Mouse (Mus musculus) hindbrain, embryonic 10.5 days (tissue): ENCODE results near the gene Cep164. TPM values are rescaled to one million over a fixed set of nuclear protein-coding genes. Genes with fewer than 3 reads are reported as not detected.

Experiments
- DNase-seq: peaks from one replicate; pipeline ENCODE4 v3.0.0-alpha.2; 2017; ENCODE audit warnings: low spot score
- H3K27ac ChIP-seq: fragments of 300-500 bp; sonication (generic); 2 replicates; pipeline ENCODE4 v1.5.1; 2016; ENCODE audit warnings: mild to moderate bottlenecking, moderate library complexity
- H3K27me3 ChIP-seq: fragments of 300-500 bp; sonication (generic); 2 replicates; pipeline ENCODE4 v1.6.1; 2016; ENCODE audit warnings: mild to moderate bottlenecking; ENCODE audit not compliant: poor library complexity, insufficient read depth, severe bottlenecking
- H3K36me3 ChIP-seq: fragments of 300-500 bp; sonication (generic); 2 replicates; pipeline ENCODE4 v1.6.1; 2016; ENCODE audit warnings: mild to moderate bottlenecking, moderate library complexity
- H3K4me1 ChIP-seq: fragments of 300-500 bp; sonication (generic); replicated peaks from 2 replicates; pipeline ENCODE4 v1.6.1; 2016; ENCODE audit warnings: mild to moderate bottlenecking
- H3K4me3 ChIP-seq: fragments of 300-500 bp; sonication (generic); 2 replicates; pipeline ENCODE4 v1.5.1; 2016; ENCODE audit warnings: mild to moderate bottlenecking, moderate library complexity
- H3K9me3 ChIP-seq: fragments of 300-500 bp; sonication (generic); 2 replicates; pipeline ENCODE4 v1.6.1; 2016; ENCODE audit warnings: mild to moderate bottlenecking, moderate library complexity
- WGBS: fragments of 180-500 bp; shearing (Covaris S2); methylation state at CpG from one replicate; pipeline ENCODE4 v1.1.7; 2016; 5-methylcytosine and 5-hydroxymethylcytosine counted together
- polyA plus RNA-seq: library from polyadenylated mRNA; unstranded; fragments of >200 nt; fragmentation: Nextera tagmentation; extraction: Ambion mirVana; gene quantifications from 2 replicates; pipeline ENCODE4 v1.2.1, GENCODE M21; 2016

Cep164 gene
- polyA plus RNA-seq, 1 experiment from 2014 or later = 16.0 TPM

DNA sequence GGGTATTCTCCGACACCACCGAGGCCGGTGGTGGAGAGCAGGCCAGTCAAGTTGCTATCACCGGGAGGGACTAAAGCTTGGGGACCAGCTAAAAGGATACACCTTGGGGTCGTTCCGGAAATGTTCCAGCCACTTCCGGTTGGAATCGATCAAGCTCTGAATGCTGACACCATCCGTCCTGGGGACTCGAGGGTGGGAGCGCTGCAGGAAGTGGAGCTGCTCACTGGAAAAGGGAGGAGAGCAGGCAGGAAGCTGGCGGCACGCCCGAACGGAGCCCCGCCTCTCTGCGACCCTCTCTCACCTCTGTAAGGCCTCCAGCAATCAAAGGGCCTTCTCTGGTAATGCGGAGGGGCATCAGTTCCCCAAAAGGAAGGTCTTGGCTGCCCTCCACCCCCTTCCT is 60.1 kb downstream of the Cep164 start:
- H3K27me3 ChIP-seq = no peaks in the 10 kb centered on the region
- H3K4me1 ChIP-seq = 0 out of 2 replicates have a peak, but pooled peaks cover 6% of the 10 kb centered on the region
- no peak for DNase-seq
- H3K9me3 ChIP-seq = no peaks in the 10 kb centered on the region
- no peak overlapping the region for H3K27ac ChIP-seq
- H3K4me3 ChIP-seq = no peak overlapping the region
- H3K36me3 ChIP-seq = peaks cover 56% of the 10 kb centered on the region
- WGBS = 85% methylated on average over 18 of the region's 18 CpGs

DNA sequence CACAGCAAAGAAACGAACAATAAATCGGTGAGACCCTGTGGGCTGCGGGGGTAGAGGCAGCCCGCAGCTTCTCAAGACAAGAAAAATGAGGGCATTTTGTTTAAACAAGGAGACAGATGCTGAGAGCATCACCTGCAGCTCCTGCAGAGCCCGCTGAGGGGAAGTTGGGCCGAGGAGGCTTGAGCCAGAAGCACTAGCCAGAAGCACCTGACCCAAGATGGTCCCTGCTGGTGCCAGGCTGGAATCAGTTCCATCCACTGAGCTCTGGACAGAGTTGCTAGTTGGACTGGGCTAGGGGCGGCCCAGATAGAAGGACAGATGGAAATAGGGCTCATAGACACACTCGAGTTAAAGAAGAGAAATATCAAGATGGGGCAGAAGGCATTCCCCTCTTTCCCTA is 61.3 kb downstream of the Cep164 start:
- no peak overlapping the region for H3K4me3 ChIP-seq
- H3K4me1 ChIP-seq = 0 out of 2 replicates have a peak, but pooled peaks cover 6% of the 10 kb centered on the region
- 92% methylated on average over 8 of the region's 8 CpGs for WGBS
- peaks cover 47% of the 10 kb centered on the region for H3K36me3 ChIP-seq
- no peak for DNase-seq
- H3K9me3 ChIP-seq = no peaks in the 10 kb centered on the region
- H3K27me3 ChIP-seq = no peaks in the 10 kb centered on the region
- no peak overlapping the region for H3K27ac ChIP-seq

DNA sequence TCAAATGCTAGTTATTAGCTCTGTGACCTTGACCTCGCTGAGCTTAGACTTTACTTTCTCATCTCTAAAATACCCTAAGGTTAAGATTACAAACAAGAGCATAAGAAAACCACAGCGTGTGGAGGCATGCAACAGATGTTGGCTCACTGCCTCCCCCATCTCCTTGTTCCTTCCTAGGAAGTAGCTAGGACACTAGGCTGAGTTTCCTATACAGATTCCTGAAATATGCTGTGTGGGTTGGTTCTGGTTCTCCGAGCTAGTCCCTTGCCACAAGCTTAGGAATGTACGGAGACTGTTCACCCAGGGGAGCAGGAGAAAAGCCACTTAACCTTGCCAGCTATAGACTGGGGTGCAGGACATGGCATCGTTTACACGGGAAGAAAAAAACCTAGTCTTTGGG is 62.3 kb downstream of the Cep164 start:
- 84% methylated on average over 6 of the region's 6 CpGs for whole genome bisulfite sequencing
- H3K27ac ChIP-seq = no peak overlapping the region
- peaks cover 37% of the 10 kb centered on the region for H3K36me3 ChIP-seq
- H3K4me1 ChIP-seq = 0 out of 2 replicates have a peak, but pooled peaks cover 6% of the 10 kb centered on the region
- DNase-seq = no peak
- no peaks in the 10 kb centered on the region for H3K9me3 ChIP-seq
- H3K27me3 ChIP-seq = no peaks in the 10 kb centered on the region
- H3K4me3 ChIP-seq = no peak overlapping the region

- DNase-seq = peak; percentile 73
- Histone ChIP-seq H3K27ac (0 out of 2 replicates have a peak overlapping the region, but pooled peaks have one; percentile 3), H3K4me3 (no peak overlapping the region), H3K4me1 (no peaks in the 10 kb centered on the region), H3K36me3 (no peaks in the 10 kb centered on the region), H3K9me3 (no peaks in the 10 kb centered on the region), H3K27me3 (no peaks in the 10 kb centered on the region)
- WGBS = 41% methylated on average over 8 of the region's 8 CpGs
These were observed 73.9 kb downstream of the Cep164 start for GRCm38 (mm10) chr9:45754452-45755091.

DNA sequence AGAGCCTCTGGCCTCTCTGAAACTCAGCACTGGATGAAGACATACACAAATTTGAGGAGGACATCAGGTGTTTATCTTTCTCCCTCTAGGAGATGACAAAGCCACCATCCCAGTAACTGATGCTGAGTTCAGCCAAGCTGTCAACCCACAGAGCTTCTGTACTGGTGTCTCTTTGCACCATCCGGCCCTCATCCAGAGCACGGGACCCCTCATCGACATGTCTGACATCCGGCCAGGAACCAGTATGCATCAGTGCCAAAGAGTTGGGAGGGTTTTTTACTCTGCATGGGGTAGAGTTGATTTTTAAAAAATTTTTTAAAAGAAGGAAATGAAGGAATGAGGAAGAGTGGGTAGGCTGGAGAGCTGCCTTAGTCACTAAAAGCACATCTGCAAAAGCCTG is 78.6 kb downstream of the Cep164 start:
- no peaks in the 10 kb centered on the region for H3K36me3 ChIP-seq
- H3K4me1 ChIP-seq = no peaks in the 10 kb centered on the region
- no peak for DNase-seq
- H3K27me3 ChIP-seq = no peaks in the 10 kb centered on the region
- no peak overlapping the region for H3K27ac ChIP-seq
- 89% methylated on average over 4 of the region's 4 CpGs for WGBS
- no peaks in the 10 kb centered on the region for H3K9me3 ChIP-seq
- no peak overlapping the region for H3K4me3 ChIP-seq

GRCm38 (mm10) chr9:45745451-45745850 is 83.0 kb downstream of the Cep164 start:
- no peak for DNase-seq
- peaks cover 9% of the 10 kb centered on the region; the same call in 1 of the 2 replicates for H3K27me3 ChIP-seq
- no peak overlapping the region for H3K4me3 ChIP-seq
- no peak overlapping the region for H3K27ac ChIP-seq
- H3K36me3 ChIP-seq = no peaks in the 10 kb centered on the region
- 80% methylated on average over 7 of the region's 7 CpGs for WGBS
- 0 out of 2 replicates have a peak, but pooled peaks cover 1% of the 10 kb centered on the region for H3K4me1 ChIP-seq
- H3K9me3 ChIP-seq = no peaks in the 10 kb centered on the region

DNA sequence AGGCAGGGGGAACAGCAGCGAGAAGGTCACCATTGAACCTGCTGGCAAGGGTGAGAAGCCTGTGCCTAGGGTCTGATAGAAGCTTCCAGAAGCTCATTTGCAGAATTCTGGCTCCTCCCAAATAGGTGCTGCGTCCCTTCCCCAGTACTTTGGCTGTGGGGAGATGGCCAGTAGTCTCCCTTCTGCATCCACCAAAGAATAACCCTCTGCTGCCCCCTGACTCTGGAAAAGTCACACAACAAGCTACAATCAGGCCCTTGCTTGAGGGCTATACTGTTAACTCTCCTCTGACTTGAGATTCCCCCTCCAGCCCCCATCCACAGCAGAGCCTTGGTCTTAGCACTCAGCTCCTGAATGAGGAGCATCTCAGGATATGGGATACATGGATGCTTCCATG is 87.9 kb downstream of the Cep164 start:
- Histone ChIP-seq H3K4me1 (0 out of 2 replicates have a peak, but pooled peaks cover 5% of the 10 kb centered on the region), H3K4me3 (no peak overlapping the region), H3K27me3 (peaks cover 9% of the 10 kb centered on the region; the same call in 1 of the 2 replicates), H3K36me3 (no peaks in the 10 kb centered on the region), H3K9me3 (no peaks in the 10 kb centered on the region), H3K27ac (no peak overlapping the region)
- peak; percentile 29 for DNase-seq
- 63% methylated on average over 2 of the region's 2 CpGs for WGBS

- Histone ChIP-seq H3K4me3 (no peak overlapping the region), H3K27ac (no peak overlapping the region), H3K9me3 (no peaks in the 10 kb centered on the region), H3K27me3 (peaks cover 9% of the 10 kb centered on the region; the same call in 1 of the 2 replicates), H3K4me1 (0 out of 2 replicates have a peak, but pooled peaks cover 5% of the 10 kb centered on the region), H3K36me3 (no peaks in the 10 kb centered on the region)
- 76% methylated on average over 17 of the region's 17 CpGs for WGBS
- DNase-seq = no peak
These were observed 88.5 kb downstream of the Cep164 start for GRCm38 (mm10) chr9:45739702-45740583.

- H3K4me3 ChIP-seq = no peak overlapping the region
- H3K4me1 ChIP-seq = 0 out of 2 replicates have a peak, but pooled peaks cover 5% of the 10 kb centered on the region
- WGBS = 80% methylated on average over 12 of the region's 12 CpGs
- no peak for DNase-seq
- peaks cover 9% of the 10 kb centered on the region; the same call in 1 of the 2 replicates for H3K27me3 ChIP-seq
- 0 out of 2 replicates have a peak overlapping the region, but pooled peaks have one; percentile 36 for H3K27ac ChIP-seq
- no peaks in the 10 kb centered on the region for H3K36me3 ChIP-seq
- no peaks in the 10 kb centered on the region for H3K9me3 ChIP-seq
These were observed 89.3 kb downstream of the Cep164 start for GRCm38 (mm10) chr9:45739001-45739701.

DNA sequence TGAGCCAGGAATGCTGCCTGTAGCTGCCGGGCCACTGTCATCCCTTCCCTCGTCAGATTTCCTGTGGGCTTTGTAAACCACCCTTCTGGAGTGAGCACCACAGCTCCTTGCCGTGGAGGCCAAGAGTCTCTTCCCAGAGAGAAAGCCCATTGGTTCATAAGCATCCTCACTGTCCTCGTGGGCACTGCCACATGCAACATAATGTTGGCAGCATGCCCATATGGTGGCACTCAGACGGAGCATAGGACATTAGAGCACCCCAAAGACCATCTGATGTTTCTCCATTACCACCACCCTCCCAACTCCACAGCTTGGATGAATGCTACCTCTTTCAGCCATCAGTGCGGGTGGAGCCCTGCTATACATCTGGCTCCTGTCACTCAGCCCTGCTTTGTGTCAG is 95.2 kb downstream of the Cep164 start:
- H3K27me3 ChIP-seq = no peaks in the 10 kb centered on the region
- no peak for DNase-seq
- 82% methylated on average over 6 of the region's 6 CpGs for WGBS

DNA sequence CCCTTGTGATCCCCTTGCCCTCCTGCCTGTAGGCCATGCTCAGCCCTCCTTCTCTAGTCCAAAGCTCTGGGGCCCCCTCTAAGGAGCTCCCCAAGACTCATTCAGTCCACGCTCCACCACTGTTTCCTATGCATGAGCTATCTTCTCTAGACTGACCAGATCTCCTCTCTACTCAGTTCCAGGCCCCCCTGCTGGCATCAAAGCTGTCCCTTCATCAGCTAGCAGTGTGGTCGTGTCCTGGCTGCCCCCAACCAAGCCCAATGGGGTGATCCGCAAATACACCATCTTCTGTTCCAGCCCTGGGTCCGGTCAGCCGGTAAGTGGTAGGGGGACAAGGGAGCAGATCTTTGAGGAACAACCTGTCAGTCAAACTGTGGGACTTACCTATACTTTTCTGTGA is 96.6 kb downstream of the Cep164 start:
- Histone ChIP-seq H3K4me3 (no peak overlapping the region), H3K4me1 (no peaks in the 10 kb centered on the region), H3K27ac (no peak overlapping the region), H3K9me3 (no peaks in the 10 kb centered on the region), H3K27me3 (no peaks in the 10 kb centered on the region), H3K36me3 (no peaks in the 10 kb centered on the region)
- 90% methylated on average over 5 of the region's 5 CpGs for WGBS
- no peak for DNase-seq

More for the DNA sequence above, 95.2 kb downstream of the Cep164 start:
- H3K4me1 ChIP-seq = no peaks in the 10 kb centered on the region
- no peak overlapping the region for H3K27ac ChIP-seq
- no peaks in the 10 kb centered on the region for H3K9me3 ChIP-seq
- H3K4me3 ChIP-seq = no peak overlapping the region
- no peaks in the 10 kb centered on the region for H3K36me3 ChIP-seq

- Histone ChIP-seq H3K27ac (no peak overlapping the region), H3K4me1 (no peaks in the 10 kb centered on the region), H3K36me3 (no peaks in the 10 kb centered on the region), H3K9me3 (no peaks in the 10 kb centered on the region), H3K4me3 (no peak overlapping the region), H3K27me3 (no peaks in the 10 kb centered on the region)
- WGBS = 81% methylated on average over 7 of the region's 7 CpGs
- DNase-seq = no peak
These were observed 108.5 kb downstream of the Cep164 start for GRCm38 (mm10) chr9:45719997-45720396.
